In the genomic region with DNA sequence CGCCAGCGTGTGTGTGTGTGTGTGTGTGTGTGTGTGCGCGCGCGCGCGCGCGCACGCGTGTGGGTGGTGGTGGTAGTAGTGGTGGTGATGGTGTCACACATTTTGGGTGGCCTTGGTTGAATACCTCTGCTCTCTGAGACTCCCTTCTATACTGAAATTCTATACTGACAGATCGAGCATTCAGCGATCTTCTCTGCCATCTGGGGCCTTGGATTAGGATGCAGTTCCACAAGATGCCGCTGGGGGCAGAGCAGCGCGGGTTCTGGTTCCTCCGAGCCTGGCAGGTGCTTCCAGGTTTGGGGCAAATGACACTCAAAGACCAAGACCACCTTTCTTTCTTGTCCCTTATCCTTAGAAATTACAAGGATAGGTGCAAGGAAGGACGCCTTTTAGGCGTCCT, we compare ENCODE assay signal across 8 mouse cellular contexts. TPM values are rescaled to one million over a fixed set of nuclear protein-coding genes. Genes with fewer than 3 reads are reported as not detected.
DNase-seq lines count a peak whose midpoint lies in the region; ATAC-seq and TF ChIP-seq lines count a peak whose summit lies in the region.

No protein-coding gene starts in this region.

- ATAC-seq in heart, embryonic 16.5 days (replicated peaks; ENCODE audit: extremely low read depth, insufficient read depth, low FRiP score) = no peak
- no peak for ATAC-seq in liver, embryonic 15.5 days (ENCODE audit: insufficient read depth)
- peak; percentile 55 for ATAC-seq in neural tube, embryonic 12.5 days (ENCODE audit: low FRiP score, low read depth)

- H3K27ac ChIP-seq in brown adipose tissue, adult 24 weeks (replicated peaks; ENCODE audit: low read depth, low read length) = no peak overlapping the region
- no peak overlapping the region for H3K27ac ChIP-seq in forebrain, embryonic 10.5 days
- H3K27ac ChIP-seq in heart, embryonic 16.5 days (ENCODE audit: low read length) = no peak overlapping the region
- no peak overlapping the region for H3K27ac ChIP-seq in liver, embryonic 15.5 days (replicated peaks)
- no peak overlapping the region for H3K27ac ChIP-seq in neural tube, embryonic 12.5 days
- H3K27ac ChIP-seq in testis, adult 2 months (ENCODE audit: control insufficient read depth, insufficient read depth, low read depth, low read length) = no peak overlapping the region

- peak overlapping the region; percentile 50 for H3K4me2 ChIP-seq in heart, embryonic 16.5 days (ENCODE audit: low read depth, low read length)
- peak overlapping the region; percentile 39 for H3K4me2 ChIP-seq in liver, embryonic 15.5 days
- peak overlapping the region; percentile 57 for H3K4me2 ChIP-seq in neural tube, embryonic 12.5 days (replicated peaks)

- DNase-seq in CD4-positive, CD25-positive, alpha-beta regulatory T cell, adult 2 months (ENCODE audit: low read depth, low spot score) = peak; percentile 83
- peak; percentile 78 for DNase-seq in forebrain, embryonic 10.5 days (ENCODE audit: extremely low spot score, low spot score)
- peak; percentile 56 to 87 for DNase-seq in kidney, postnatal 36 days

- no peaks in the 10 kb centered on the region for H3K9me3 ChIP-seq in forebrain, embryonic 10.5 days
- H3K9me3 ChIP-seq in heart, embryonic 16.5 days (replicated peaks; ENCODE audit: control insufficient read depth, low read length) = no peaks in the 10 kb centered on the region
- no peaks in the 10 kb centered on the region for H3K9me3 ChIP-seq in liver, embryonic 15.5 days (replicated peaks)
- no peaks in the 10 kb centered on the region; the same call in 1 of the 2 replicates for H3K9me3 ChIP-seq in neural tube, embryonic 12.5 days

- no peaks in the 10 kb centered on the region for H3K4me1 ChIP-seq in brown adipose tissue, adult 24 weeks (ENCODE audit: control insufficient read depth, insufficient read depth, insufficient read length, low read length)
- H3K4me1 ChIP-seq in forebrain, embryonic 10.5 days = peaks cover 44% of the 10 kb centered on the region
- H3K4me1 ChIP-seq in heart, embryonic 16.5 days (ENCODE audit: control insufficient read depth, insufficient read depth, low read length) = 0 out of 2 replicates have a peak, but pooled peaks cover 2% of the 10 kb centered on the region
- peaks cover 5% of the 10 kb centered on the region; the same call in 1 of the 2 replicates for H3K4me1 ChIP-seq in liver, embryonic 15.5 days (replicated peaks)
- H3K4me1 ChIP-seq in neural tube, embryonic 12.5 days = peaks cover 28% of the 10 kb centered on the region
- peaks cover 11% of the 10 kb centered on the region for H3K4me1 ChIP-seq in testis, adult 2 months (ENCODE audit: control insufficient read depth, insufficient read depth, low read length)

- under 1% methylated on average over 20 of the region's 20 CpGs for WGBS in forebrain, embryonic 10.5 days
- 2% methylated on average over 20 of the region's 20 CpGs for WGBS in heart, embryonic 16.5 days
- 3% methylated on average over 20 of the region's 20 CpGs for WGBS in liver, embryonic 15.5 days (ENCODE audit: insufficient replicate concordance)
- under 1% methylated on average over 20 of the region's 20 CpGs for WGBS in neural tube, embryonic 12.5 days

- peaks cover 53% of the 10 kb centered on the region for H3K27me3 ChIP-seq in forebrain, embryonic 10.5 days (ENCODE audit: poor library complexity, severe bottlenecking)
- peaks cover 34% of the 10 kb centered on the region for H3K27me3 ChIP-seq in heart, embryonic 16.5 days (ENCODE audit: control insufficient read depth, insufficient read depth, low read length)
- peaks cover 52% of the 10 kb centered on the region for H3K27me3 ChIP-seq in liver, embryonic 15.5 days
- peaks cover 38% of the 10 kb centered on the region for H3K27me3 ChIP-seq in neural tube, embryonic 12.5 days (replicated peaks)
- no peaks in the 10 kb centered on the region for H3K27me3 ChIP-seq in testis, adult 2 months (ENCODE audit: control insufficient read depth, insufficient read depth, low read length)

- peak; percentile 90 for TF ChIP-seq CTCF in testis, adult 2 months (IDR thresholded peaks at IDR 0.05; ENCODE audit: control insufficient read depth, insufficient read depth, insufficient replicate concordance, low read depth, low read length)

- H3K4me3 ChIP-seq in brown adipose tissue, adult 24 weeks (ENCODE audit: insufficient read depth, low read depth, low read length) = peak overlapping the region; percentile 27; the same call in 1 of the 2 replicates
- H3K4me3 ChIP-seq in forebrain, embryonic 10.5 days = peak overlapping the region; percentile 45
- peak overlapping the region; percentile 29 for H3K4me3 ChIP-seq in heart, embryonic 16.5 days (ENCODE audit: low read length)
- no peak overlapping the region for H3K4me3 ChIP-seq in liver, embryonic 15.5 days (replicated peaks)
- no peak overlapping the region for H3K4me3 ChIP-seq in neural tube, embryonic 12.5 days
- peak overlapping the region; percentile 64 for H3K4me3 ChIP-seq in testis, adult 2 months (ENCODE audit: control insufficient read depth, low read depth, low read length)

- no peaks in the 10 kb centered on the region for H3K36me3 ChIP-seq in forebrain, embryonic 10.5 days (replicated peaks)
- no peaks in the 10 kb centered on the region for H3K36me3 ChIP-seq in heart, embryonic 16.5 days (ENCODE audit: control insufficient read depth, insufficient read depth)
- H3K36me3 ChIP-seq in liver, embryonic 15.5 days (replicated peaks) = no peaks in the 10 kb centered on the region
- H3K36me3 ChIP-seq in neural tube, embryonic 12.5 days = no peaks in the 10 kb centered on the region
- no peaks in the 10 kb centered on the region for H3K36me3 ChIP-seq in testis, adult 2 months (ENCODE audit: control insufficient read depth, insufficient read depth, low read length)

- TF ChIP-seq POLR2A in testis, adult 2 months (IDR thresholded peaks at IDR 0.05; ENCODE audit: control insufficient read depth, low read depth, low read length) = no peak

- H3K9ac ChIP-seq in heart, embryonic 16.5 days (ENCODE audit: low read length) = no peak overlapping the region
- no peak overlapping the region for H3K9ac ChIP-seq in liver, embryonic 15.5 days
- no peak overlapping the region; the same call in 1 of the 2 replicates for H3K9ac ChIP-seq in neural tube, embryonic 12.5 days

RNA-seq across cellular contexts. Expression of gene Arhgap40, which starts 43.6 kb away (rescaled TPM):
- not detected in 2 replicates for polyA plus RNA-seq in brown adipose tissue, adult 24 weeks (2012; ENCODE audit: insufficient read depth, insufficient read length, missing spikeins)
- polyA plus RNA-seq in forebrain, embryonic 10.5 days (2016; fragmentation: Nextera tagmentation; extraction: Ambion mirVana) = 0.28 and 0.62 TPM in 2 replicates
- polyA plus RNA-seq in heart, embryonic 16.5 days (2015; fragmentation: Nextera tagmentation; extraction: Ambion mirVana) = not detected in 2 replicates
- 0.09 TPM in 1 of 2 replicates, not detected in the other for polyA plus RNA-seq in liver, embryonic 15.5 days (2015; fragmentation: Nextera tagmentation; extraction: Ambion mirVana)
- 0.25 and 0.52 TPM in 2 replicates for polyA plus RNA-seq in neural tube, embryonic 12.5 days (2016; fragmentation: Nextera tagmentation; extraction: Ambion mirVana)
- polyA plus RNA-seq in testis, adult 2 months (2012; rRNA removed) = 1.9 and 2.1 TPM in 2 replicates

RNA-seq across cellular contexts. Expression of gene Adig, which starts 53.8 kb away (rescaled TPM):
- 567 and 679 TPM in 2 replicates for polyA plus RNA-seq in brown adipose tissue, adult 24 weeks (2012; ENCODE audit: insufficient read depth, insufficient read length, missing spikeins)
- not detected in 2 replicates for polyA plus RNA-seq in forebrain, embryonic 10.5 days (2016; fragmentation: Nextera tagmentation; extraction: Ambion mirVana)
- polyA plus RNA-seq in heart, embryonic 16.5 days (2015; fragmentation: Nextera tagmentation; extraction: Ambion mirVana) = not detected in 2 replicates
- polyA plus RNA-seq in liver, embryonic 15.5 days (2015; fragmentation: Nextera tagmentation; extraction: Ambion mirVana) = not detected in 2 replicates
- polyA plus RNA-seq in neural tube, embryonic 12.5 days (2016; fragmentation: Nextera tagmentation; extraction: Ambion mirVana) = not detected in 2 replicates
- 163 and 169 TPM in 2 replicates for polyA plus RNA-seq in testis, adult 2 months (2012; rRNA removed)

RNA-seq across cellular contexts. Expression of gene Slc32a1, which starts 54.3 kb away (rescaled TPM):
- not detected in 2 replicates for polyA plus RNA-seq in brown adipose tissue, adult 24 weeks (2012; ENCODE audit: insufficient read depth, insufficient read length, missing spikeins)
- 0.14 and 0.47 TPM in 2 replicates for polyA plus RNA-seq in forebrain, embryonic 10.5 days (2016; fragmentation: Nextera tagmentation; extraction: Ambion mirVana)
- polyA plus RNA-seq in heart, embryonic 16.5 days (2015; fragmentation: Nextera tagmentation; extraction: Ambion mirVana) = not detected in 2 replicates
- not detected in 2 replicates for polyA plus RNA-seq in liver, embryonic 15.5 days (2015; fragmentation: Nextera tagmentation; extraction: Ambion mirVana)
- polyA plus RNA-seq in neural tube, embryonic 12.5 days (2016; fragmentation: Nextera tagmentation; extraction: Ambion mirVana) = 3.5 and 4.4 TPM in 2 replicates
- polyA plus RNA-seq in testis, adult 2 months (2012; rRNA removed) = 0.04 and 0.14 TPM in 2 replicates

Comparison
In these comparisons a context has a peak if more than half of its experiments do, and no peak if none do; other contexts are left out.
1. H3K4me3 ChIP-seq: peak in brown adipose tissue, adult 24 weeks (single experiment), forebrain, embryonic 10.5 days (single experiment), heart, embryonic 16.5 days (single experiment) and testis, adult 2 months (single experiment); none in liver, embryonic 15.5 days (single experiment) and neural tube, embryonic 12.5 days (single experiment).
2. RNA of gene Adig, which starts 53.8 kb away (polyA plus RNA-seq): 567 to 679 TPM in brown adipose tissue, adult 24 weeks and 163 to 169 TPM in testis, adult 2 months; not detected in heart, embryonic 16.5 days, not detected in forebrain, embryonic 10.5 days, not detected in liver, embryonic 15.5 days and not detected in neural tube, embryonic 12.5 days; every median in the first group is over 100 times any median in the second.
3. Peak in every context shown above with its lines, with median percentiles within 50 percentile points of each other: DNase-seq and H3K4me2 ChIP-seq.